Mouse (Mus musculus): ENCODE results near the gene Mpc1.
"Not testable (repeated sequence)": the region's sequence is repeated elsewhere in the genome, so short reads cannot be mapped to it uniquely, and the experiment has no call there.

The Mpc1 gene

DNA sequence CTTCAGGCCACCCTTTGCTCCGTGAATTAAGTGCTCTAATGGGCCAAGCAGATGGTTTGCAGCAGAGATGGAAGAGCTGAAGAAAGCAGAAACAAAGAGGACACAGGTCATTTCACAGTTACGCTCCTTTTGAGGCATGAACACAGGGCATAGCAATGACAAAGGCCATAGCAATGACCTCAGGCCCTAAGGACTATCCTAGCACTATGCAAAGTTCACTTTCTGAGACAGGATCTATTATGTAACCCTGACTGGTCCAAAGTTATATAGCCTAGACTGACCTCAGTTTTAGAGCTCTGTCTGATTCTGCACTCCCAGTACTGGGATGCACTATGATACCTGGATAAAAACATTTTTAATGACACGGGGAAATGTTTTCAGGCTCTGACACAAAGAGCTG lies 4.3 kb upstream of the Mpc1 start:
- DNase-seq (ENCODE audit: low spot score): no peak

DNA sequence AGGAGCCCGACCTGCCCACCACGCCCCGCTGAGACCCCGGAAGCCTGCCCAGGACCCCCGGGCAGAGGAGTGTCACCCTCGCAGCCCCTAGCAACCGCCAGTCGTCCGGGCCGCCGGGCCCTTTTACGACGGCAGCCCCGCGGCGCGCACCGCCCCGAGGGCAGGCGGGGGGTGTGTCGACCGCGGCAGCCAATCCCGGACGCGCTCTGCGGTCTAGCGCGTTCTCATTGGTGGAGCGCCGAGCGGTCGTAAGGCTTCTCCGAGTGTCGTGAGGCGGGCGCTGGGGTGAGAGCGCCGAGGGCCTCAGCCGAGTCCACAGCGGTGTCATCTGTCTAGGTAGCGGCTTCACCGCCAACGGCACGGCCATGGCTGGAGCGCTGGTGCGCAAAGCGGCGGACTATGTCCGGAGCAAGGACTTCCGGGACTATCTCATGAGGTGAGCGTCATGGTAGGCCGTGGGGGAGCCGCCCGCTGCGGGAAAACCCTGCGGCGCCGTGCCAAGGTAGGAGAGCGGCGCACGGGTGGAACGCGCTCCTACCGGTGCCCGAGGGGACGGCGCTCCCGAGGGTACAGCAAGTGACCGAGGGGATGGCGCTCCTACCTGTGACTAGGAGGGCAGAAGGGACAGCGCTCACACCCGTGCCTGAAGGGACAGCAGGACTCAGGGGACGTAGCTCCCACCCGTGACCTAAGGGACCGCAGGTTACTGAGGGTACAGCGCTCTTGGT lies 986 bp downstream of the Mpc1 start:
- peak; percentile 96 for DNase-seq (ENCODE audit: low spot score)

DNA sequence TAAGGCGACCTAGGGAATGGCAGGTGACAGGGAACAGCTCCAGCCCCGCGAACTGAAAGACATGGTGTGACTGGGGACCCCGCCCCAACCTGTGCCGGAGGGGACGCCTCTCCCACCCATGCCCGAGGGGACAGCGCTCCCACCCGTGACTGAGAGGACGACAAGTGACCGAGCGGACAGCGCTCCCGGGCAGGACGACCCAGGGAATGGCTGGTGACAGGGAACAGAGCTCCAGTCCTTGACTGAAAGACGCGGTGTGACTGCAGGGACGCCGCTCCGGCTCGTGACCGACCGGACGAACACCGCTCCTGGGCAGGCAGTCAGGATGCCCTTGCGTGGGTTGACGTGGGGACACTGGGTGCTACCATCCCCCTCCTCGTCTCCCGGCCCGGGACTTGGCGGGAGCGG lies 1.6 kb downstream of the Mpc1 start:
- DNase-seq (ENCODE audit: low spot score): peak; percentile 18

DNA sequence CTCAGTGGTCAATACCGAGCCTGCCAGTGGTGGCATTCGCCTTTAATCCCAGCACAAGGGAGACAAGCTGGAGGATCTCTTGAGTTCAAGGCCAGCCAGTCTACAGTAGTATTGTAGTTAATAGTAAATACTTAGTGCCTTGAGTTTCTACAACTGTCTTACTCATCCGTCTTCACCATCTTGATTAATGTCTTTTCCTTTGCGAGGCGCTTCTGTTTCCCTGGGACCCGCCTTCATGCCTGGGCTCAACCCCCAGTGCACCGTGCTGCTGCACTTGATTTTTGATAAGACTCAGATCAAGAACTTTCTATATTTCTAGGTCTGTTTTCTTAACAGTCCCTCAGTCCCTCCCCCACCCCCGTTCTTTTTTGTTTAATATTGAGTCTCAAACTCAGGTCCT lies 2.4 kb downstream of the Mpc1 start:
- DNase-seq (ENCODE audit: low spot score): no peak

DNA sequence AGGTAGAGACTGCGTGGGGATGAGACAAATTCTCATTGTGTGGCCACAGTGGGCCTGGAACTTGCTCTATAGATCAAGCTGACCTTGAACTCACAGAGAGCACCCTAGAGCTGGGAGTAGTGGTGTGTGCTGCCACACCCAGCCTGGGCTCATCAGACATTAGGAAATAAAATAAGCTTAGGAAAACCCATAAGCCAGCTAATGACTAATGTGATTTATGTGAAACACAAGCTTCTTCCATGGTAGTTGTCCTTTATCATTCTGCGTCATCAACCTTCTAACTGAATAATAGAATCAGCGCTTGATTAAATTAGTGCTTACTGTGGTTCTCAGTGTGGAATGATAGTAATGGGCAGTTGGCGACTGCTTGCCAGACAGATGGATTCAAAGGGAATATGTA lies 4.3 kb downstream of the Mpc1 start:
- no peak for DNase-seq (ENCODE audit: low spot score)

DNA sequence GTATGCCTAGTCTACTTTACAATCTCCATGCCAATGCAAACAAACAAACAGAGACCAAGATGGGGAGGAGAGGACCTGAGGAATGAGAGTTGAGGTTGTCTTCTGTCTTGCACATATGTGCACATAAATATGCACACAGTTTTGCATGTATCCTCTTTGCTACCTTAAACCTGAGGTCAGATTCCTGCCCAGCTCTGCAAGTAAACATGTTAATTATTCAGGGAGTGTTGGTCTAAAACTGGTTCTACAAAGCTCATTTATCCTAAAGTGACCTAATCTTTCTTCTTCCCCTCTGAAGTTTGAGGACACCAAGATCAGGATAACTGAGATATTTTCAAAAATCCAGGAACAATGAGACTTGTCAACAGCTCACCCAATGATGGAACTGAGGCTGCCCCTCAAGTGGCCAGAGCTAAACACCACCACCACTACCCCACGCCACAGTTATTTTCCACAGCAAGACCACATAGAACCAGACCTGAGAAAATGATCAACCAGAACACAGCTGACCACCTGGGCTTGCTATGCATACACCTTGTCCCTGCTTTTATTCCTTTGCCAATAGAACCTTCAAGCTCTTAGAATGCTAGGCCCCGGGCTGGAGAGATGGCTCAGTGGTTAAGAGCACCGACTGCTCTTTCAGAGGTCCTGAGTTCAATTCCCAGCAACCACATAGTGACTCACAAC lies 7.4 kb downstream of the Mpc1 start:
- DNase-seq (ENCODE audit: low spot score): no peak

DNA sequence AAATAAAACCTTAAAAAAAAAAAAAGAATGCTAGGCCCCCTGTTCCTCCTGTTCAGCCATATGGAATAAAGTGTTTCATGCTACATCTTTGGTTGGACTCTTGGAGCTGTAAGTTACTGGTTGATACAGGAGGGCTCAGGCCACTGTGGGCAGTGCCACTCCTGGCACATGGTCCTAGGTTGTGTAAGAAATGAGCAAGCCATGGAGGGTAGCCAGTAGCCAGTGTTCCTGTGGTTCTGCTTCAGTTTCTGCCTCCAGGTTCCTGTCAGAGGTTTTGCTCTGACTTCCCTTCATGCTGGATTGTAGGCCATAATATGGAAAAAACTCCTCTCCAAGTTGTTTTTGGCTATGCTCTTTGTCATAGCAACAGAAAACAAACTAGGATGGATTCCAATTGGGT lies 8.0 kb downstream of the Mpc1 start:
- no peak for DNase-seq (ENCODE audit: low spot score)

DNA sequence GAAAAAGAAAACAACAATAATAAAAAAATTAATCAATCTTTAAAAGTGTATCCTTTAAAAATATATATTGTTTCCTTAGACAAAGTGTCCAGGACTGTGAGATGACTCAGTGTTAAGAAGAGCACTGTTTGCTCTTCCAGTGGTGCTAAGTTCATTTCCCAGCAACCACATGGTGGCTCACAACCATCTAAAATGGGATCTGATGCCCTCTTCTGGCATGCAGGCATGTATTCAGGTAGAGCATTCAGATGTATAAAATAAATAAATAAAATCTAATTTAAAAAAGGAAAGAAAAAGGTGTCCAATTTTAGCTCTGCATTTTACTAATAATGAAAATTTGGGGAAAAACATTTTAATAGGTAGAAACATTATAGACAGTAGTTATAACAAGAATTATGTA lies 13.1 kb downstream of the Mpc1 start:
- no peak for DNase-seq (ENCODE audit: low spot score)

DNA sequence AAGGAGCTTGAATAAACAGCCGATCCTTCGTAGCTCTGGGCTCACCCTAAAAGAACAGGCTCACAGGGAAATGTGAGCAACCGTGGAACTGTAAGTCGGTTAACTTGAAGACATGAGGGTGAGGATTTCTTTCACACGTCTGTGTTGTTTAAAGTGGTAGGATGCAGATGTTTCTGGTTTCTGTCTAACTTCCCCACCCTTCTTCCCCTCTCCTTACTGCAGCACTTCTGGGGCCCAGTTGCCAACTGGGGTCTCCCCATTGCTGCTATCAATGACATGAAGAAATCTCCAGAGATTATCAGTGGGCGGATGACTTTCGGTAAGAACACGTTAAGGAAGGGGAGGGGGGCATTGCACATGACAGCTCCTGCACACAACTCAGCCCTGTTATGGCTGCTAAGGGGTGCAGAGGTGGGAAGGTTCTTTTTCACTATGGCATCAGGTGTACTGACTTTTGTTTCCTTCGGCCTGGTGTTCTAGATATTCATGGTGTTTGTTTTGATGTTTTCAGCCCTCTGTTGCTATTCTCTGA lies 13.7 kb downstream of the Mpc1 start:
- no peak for DNase-seq (ENCODE audit: low spot score)

DNA sequence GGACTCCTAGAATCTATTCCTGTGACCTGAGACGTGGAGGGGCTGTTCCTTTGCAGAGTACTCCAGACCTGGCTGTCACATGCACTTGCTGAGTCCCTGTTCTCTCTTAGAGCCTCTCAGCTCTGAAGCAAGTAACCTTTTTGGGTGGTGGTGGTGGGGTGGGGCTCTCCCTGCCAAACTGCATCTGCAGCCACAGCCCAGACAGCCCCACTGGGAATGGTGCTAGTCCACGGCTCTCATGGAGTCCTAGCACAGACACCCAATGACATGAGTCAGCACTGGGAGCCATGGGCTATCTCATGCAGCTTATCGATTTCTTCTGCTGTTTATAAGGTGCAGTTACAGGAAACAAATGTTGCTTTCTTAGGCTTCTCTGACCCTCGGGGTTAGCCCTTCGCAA lies 15.0 kb downstream of the Mpc1 start:
- DNase-seq (ENCODE audit: low spot score): no peak

DNA sequence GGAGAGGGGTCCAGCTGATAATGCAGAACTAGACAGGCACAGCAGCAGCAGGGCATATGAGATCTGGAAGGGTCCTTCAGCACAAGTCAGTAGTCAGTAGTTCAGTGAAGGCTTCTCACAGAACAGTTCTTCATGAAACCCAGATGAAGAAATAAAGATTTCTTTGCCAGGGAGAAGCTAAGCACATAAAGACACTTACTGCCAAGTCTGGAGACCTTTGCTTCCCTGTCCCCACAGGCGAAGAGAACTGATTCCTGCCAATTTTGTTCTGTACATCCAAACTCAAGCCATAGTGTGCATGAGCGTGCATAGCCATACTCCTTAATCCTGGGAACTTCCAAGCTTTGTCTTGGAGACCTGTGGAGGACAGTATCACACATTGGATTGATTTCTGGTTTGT lies 15.6 kb downstream of the Mpc1 start:
- no peak for DNase-seq (ENCODE audit: low spot score)

DNA sequence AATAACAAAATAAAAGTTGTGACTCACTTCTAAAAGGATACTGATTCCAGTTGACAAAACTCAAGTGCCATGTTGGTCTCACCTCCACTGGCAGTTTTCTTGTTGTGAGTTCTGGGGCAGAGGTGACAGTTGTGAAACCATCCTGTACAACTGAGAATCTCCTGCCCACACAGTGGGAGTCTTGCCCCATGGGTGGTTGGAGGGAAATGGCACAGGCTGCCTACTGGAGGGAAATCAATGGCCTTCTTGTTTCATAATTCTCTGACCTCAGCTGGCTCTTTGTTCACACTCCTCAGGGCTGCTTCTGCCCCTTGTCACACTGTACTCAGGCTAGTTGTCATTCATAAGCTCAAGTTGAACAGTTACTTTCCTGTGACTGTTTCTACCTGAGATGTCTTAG lies 16.8 kb downstream of the Mpc1 start:
- DNase-seq (ENCODE audit: low spot score): no peak

DNA sequence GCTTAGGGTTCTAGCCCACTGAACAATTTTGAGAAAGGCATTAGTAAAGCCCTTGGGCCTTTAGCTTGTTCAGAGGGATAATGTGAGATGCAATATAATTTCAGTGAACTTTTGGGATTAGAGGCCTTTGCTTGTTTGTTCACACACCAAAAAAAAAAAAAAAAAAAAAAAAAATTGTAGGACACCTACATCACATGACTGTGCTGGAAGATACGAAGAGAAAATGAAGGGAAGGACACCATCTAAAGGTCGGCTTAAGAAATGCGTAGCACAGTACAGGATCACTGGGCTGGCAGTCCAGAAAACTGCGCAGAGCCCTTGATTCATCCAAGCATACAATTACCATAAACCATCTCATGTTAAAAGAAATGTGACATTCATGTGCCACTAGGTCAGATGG lies 18.8 kb downstream of the Mpc1 start:
- no peak for DNase-seq (ENCODE audit: low spot score)

DNA sequence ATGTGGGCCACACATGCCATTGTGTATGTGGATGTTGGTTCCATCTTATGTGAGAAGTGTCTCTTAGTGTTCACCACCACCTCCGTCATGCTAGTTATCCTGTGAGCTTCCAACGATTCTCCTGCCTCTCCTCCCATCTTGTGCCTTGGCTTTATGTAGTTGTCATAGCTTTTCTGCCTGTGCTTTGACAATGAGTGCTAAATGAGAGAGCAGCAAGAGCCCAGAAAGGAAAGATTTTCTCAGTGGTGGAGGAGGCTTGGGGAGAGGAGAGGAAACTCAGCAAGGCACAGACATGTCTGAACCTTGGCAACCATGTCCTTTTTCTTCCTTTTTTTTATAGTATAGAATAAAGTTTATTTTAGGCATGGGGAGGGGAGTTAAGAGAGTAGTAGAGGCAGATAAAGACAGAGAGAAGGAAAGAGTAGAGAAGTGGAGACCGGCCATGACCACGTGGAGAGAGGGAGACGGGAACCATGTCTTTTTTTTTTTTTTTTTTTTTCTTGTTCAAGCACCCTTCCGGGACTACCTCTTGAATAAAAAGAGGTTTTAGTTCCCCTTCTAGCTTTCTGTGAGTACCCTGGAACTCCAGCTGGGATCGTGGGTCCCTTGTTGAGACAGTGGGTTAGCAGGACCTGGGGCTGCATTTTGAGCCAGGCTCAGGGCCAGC lies 20.2 kb downstream of the Mpc1 start:
- no peak for DNase-seq (ENCODE audit: low spot score)

DNA sequence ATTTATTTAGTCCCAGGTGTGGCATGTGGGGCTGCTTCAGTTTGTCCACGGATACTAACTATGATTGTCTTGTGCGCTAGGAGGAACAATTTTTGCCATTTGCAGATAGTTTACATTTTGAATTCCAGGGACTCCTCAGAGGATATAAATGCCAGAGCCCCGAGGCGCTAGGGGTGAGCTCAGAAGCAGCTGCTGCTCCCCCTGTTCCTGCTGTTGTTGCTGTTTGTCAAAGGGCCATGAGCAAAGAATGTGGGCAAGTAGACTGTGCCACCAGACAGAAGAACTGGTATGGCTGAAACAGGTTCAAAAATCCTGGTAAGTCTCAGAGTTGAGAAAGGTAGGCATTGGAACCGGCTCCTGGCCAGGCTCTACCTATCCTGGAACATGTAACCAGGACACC lies 21.0 kb downstream of the Mpc1 start:
- no peak for DNase-seq (ENCODE audit: low spot score)

DNA sequence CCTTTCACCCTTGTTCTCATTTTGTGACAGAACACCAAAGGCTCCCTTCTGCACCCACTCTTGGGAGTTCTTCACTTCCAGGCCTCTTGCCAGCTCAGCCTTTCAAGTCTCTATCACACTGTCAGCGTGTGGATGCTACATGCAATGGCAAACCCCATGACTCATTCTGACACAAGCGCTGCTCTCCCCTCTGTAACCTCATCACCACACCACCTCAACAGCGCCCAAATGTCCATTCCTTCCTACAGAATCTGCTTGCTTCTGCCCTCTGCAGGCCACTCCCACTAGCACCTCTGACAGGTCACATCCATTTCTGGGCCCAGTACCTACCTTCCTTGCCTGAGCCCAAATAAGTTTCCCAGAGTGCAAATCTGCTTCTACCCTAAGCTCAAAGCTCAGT lies 23.1 kb downstream of the Mpc1 start:
- no peak for DNase-seq (ENCODE audit: low spot score)

DNA sequence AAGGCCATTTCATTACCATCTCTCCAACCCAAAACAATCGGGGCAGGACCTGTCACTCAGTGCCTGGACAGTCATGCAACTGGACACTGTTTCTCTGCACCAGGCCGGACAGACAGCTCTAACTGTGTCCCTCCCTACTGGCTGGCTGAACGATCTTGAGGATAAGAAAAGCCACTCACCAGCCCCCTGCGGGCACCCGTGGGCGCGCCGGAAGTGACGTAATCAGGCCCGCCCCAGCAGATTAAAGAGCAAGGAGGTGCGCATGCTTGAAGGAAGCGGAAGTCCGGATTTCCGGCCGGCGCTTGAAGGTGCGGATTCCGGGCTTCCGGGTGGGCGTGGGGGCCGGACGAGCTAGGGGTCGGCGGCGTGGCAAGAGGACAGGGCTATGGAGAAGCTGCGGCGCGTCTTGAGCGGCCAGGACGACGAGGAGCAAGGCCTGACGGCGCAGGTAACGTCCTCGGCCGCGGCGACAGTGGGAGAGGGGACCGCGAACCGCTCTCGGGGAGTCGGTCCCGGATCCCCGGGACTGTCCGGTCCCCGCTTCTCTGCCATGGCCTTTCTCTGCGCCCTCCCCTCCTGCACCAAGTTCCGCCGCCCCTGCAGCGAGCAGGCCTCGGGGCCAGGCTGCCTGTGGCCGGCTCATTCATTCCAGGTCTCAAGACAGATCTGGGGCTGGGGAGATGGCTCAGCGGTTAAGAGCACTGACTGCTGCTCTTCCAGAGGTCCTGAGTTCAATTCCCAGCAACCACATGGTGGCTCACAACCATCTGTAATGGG lies 28.3 kb downstream of the Mpc1 start, which contains the start of gene Sft2d1:
Gene Sft2d1 (plus strand): TSS at position 265 of the 777 bp plus-strand sequence.
- DNase-seq (ENCODE audit: low spot score): peak; percentile 97

DNA sequence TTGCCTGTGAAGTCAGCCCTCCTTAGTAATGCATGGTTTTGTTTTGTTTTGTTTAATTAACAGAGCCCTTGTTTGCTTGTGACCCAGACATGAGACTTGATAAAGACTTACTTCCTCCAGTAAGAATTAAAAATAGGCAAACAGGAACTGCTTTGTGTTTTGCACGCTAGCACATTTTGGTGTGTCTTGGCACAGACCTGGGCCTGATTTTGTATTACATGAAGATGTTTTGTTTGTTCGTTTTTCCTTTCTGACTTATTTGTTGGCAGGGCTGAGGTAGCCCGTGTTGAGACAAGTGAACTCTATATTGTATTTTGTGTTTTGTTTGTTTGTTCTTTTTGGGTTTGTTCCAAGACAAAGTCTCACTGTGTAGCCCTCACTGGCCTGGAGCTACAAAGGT lies 29.0 kb downstream of the Mpc1 start:
- no peak for DNase-seq (ENCODE audit: low spot score)

DNA sequence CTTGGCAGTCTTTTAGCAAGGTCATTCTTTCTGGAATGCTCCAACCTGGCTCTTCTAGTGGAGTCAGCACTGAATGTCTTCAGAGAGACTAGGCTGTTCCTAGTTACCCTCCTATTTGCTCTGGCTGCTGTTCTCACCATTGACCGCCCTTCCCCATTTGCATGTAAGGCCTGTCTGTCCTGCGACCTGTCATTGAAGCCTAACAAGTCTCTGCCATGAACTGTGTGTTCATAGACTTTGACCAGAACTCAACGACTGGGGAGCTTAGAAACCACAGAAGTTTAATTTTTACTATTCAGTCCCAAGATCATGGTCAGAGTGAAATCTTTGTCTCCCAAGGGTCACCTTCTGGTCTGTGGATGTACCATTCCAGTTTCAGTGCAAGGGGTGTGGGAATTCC lies 31.3 kb downstream of the Mpc1 start:
- no peak for DNase-seq (ENCODE audit: low spot score)

DNA sequence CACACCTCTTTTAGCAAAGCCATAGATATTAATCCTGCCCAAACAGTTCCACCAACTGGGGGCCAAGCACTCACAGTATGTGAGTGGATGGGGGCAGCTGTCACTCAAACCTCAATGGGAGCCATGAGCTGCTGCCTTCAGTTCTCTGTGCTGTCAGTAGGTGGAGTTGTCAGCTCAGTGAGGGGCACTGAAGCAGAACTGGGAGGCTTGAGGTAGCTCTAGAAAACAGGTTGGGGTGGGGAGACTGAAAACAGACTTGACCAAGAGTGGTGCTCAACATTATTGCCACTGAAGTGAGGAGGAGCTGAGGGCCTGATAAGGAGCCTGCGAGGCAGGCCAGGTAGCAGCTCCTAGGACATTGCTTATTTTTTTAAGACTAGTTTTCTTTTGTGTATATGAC lies 33.5 kb downstream of the Mpc1 start:
- DNase-seq (ENCODE audit: low spot score): no peak

DNA sequence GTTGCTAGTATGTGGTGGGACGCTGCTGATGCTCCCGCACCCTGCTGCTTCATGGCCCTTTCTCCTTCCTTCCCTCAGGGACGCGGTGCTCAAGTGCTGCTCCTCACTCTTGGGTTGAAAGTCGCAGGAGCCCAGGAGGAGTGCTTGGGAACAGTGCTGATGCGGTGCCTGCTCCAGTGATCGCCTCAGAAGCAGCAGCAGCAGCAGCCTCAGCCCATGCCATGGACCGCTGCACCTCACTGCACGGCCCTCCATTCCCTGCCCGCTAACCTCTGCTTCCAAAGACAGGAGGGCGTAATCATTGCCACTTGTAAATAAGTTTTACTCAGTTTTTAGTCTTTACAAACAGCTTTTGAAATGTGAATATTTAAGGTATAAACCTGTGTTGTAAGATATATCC lies 44.2 kb downstream of the Mpc1 start:
- not testable (repeated sequence) for DNase-seq (ENCODE audit: low spot score)

DNA sequence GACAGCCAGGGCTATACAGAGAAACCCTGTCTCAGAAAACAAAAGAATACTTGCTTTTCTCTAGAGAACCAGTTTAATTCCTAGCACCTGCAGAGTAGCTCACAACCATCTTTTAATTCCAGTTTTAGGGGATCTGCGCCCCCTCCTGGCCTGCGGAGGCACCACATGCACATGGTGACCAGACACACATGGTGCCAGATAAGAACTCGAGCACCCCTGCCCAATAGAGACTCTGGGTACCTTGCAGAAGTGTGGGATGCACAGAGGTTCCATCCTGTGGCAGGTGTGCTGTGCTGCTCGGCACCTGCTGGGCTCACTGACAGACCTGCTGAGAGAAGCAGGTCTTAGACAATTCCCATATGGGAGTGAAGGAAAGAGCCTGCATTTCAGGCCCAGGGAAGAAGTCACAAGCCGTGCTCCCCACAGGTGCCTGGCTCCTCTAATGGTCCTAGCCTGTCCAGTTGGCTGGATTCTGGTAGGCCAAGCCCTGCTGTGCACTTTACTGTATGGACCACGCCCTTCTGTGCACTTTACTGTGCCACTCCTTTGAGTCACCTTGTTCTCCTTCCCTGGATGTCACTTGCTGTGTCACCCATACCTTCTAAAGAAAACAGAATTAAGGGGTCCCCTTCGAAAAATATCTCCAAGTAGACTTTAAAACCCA lies 45.9 kb downstream of the Mpc1 start:
- DNase-seq (ENCODE audit: low spot score): no peak

Data from urinary bladder, postnatal 14 days (tissue).